Mouse (Mus musculus) right cerebral cortex, postnatal 4 days (tissue): ENCODE data around the gene Ppan.

Experiments
- DNase-seq: peaks from one replicate; pipeline ENCODE4 v3.0.0-alpha.2; 2022

Ppan gene

DNA sequence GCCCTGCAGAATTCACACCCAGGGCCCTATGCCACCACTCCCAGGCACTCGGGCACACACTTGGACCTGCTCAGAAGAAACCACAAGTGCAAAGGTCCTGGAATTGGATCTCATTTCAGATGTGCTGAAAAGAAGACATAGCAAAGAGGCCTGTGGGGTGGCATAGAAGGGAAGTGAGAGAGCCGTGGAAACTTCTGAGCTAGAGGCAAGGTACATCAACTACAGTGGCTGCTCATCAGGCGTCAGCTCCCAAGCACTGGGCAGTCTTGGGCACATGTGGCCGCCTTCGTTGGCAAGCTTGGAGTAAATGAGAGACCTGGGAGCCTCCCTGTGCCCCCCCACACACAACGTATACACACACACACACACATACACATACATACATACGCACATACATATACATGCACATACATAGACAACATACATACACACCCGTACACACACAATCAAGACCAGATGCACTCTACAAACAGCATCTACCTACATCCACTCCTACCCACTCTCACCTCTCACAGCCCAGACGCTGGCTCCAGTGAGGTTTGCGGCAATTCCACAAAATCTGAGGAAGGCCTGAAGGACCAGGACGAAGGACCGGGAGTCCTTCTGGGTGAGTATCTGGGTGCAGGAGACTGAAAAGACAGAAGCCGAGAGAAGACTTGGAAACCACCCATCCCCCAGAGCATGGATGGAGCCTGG lies 8.7 kb upstream of the Ppan start, which contains the start of gene Angptl6:
Gene Angptl6, minus strand, starts transcription at position 631 of the 696 bp plus-strand sequence.
- DNase-seq = no peak

DNA sequence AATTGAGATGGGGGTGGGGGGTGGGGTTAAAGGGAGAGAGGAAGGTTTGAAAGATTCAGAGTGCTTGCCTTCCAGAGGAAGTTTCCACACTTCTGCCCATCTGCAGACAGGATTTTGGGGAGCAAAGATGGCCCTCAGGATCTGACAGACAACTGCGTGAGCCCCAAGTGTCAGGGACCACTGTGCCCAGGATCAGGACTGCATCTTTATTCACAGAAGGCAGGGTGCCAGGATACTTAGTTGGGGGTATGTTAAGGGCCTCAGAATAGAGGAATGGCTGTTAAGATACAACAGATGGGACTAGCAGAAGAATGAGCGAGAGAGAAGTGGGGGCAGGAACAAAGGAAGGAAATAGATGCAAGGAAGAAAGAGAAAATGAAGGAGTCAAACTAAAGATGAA lies 1.4 kb upstream of the Ppan start:
- DNase-seq = no peak

- no peak for DNase-seq
These were observed 784 bp upstream of the Ppan start for GRCm38 (mm10) chr9:20887191-20887590.

DNA sequence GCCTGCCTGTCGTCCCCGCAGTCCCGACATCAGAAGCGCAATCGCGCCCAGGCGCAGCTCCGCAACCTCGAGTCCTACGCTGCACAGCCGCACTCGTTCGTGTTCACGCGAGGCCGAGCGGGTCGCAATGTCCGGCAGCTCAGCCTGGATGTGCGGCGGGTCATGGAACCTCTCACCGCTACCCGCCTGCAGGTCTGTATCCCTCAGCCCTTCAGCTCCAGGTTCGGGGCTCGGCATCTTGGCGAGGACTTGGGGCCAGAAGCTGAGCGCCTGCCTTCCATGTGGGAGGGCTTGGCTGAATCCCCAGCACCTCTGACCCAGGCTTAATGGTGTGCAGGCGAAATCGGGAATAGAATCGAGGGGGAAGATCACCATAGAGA lies 401 bp downstream of the Ppan start:
- DNase-seq = no peak

DNA sequence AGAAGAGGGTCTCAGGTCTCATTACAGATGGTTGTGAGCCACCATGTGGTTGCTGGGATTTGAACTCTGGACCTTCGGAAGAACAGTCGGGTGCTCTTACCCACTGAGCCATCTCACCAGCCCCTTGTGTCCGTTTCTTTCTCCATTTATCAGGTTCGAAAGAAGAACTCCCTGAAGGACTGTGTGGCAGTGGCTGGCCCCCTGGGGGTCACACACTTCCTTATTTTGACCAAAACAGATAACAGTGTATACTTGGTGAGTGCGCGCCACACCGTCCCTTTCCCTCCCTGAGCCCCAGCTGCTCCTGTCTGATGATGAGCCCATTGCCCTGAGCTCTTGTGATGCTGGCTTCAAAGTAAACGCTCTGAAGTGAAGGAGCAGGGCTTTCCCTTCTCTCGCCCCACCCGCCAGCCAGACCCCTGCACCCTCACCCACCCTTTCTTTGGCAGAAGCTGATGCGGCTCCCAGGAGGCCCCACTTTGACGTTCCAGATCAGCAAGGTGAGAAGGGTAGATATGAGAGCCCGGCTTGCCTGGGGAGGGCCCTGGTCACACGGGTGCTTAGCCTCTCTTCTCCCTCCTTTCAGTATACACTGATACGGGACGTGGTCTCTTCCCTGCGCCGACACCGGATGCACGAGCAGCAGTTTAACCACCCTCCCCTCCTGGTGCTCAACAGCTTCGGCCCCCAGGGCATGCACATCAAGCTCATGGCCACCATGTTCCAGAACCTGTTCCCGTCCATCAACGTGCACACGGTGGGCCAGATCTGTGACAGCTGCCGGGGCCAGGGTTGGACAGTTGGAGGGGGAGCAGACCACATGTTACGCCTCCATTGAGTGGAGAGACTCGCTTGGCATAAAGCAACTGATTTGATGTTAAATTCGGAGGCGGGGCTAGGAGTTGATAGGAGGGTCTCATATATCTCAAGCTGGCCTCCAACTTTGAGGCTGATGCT lies 1.5 kb downstream of the Ppan start:
- DNase-seq = no peak

DNA sequence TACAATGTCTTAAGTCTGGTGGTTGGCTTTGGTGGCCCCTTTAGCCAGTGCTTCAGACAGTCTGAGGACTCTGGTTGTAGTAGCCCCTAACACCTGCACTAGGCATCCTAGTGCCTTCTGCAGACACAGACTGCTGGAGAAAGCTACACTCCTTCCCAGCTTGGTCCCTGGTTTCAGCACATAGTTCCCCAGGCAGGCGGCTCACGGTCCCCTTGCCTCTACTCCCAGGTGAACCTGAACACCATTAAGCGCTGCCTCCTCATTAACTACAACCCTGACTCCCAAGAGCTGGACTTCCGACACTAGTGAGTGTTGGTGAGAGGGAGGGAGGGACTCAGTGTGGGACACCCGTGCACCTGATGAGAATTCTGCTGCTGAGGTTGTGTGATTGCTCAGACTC lies 2.4 kb downstream of the Ppan start:
- no peak for DNase-seq

GRCm38 (mm10) chr9:20891339-20892103 lies 3.5 kb downstream of the Ppan start:
- no peak for DNase-seq

- DNase-seq = no peak
These were observed 4.2 kb downstream of the Ppan start for GRCm38 (mm10) chr9:20892104-20892653.

DNA sequence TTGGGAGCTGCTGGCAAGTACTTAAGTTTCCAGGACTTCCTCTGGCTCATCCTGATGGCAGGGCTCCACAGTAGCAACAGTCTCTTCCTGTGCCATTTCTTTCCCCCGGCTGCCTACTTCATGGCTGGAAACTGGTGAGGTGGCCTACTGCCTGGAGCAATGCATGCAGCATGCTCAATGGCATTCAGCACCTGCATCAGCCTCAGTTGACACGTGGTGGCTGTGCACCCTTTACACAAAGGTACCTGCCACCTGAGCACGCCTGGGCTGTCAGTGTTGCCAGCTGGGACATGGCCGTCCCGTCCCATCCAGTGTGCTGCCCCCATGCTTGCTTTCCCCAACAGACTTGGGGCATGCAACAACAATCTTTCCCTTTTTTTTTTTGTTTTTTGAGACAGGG lies 5.1 kb downstream of the Ppan start:
- DNase-seq = no peak

DNA sequence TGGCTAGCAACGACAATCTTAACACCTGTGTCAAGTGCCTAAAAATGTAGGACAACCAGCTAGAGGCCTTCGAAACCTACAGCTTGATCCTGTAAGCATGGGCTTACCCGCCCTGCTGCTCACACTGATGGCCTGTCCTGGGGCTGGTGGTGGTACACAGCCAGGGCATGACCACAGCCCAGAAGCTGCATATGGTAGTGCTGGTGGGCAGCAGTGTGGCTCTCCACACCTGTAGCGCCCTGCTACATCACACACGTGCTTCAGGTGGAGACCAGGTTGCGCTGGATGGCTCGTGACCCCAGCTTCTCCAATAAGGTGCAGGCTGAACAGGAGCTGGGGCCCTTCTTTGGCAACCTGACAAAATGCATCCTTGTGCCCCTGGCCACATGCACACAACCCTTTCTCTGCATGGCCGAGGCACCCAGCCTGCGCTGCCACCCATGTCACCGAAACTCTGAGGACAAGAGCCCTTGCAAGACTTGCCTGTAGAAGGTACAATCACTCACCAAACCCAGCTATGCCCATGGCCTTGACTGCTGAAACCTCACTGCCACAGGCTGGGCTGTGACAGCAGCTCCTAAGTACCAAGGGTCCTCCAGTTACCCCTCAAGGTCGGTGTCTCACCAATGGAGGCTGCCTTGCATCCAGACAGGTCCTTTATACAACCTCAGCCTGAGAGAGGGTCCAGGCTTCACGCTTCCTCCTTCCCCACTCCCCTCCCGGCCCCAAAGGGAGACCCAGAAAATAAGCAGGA lies 5.8 kb downstream of the Ppan start:
- DNase-seq = no peak

DNA sequence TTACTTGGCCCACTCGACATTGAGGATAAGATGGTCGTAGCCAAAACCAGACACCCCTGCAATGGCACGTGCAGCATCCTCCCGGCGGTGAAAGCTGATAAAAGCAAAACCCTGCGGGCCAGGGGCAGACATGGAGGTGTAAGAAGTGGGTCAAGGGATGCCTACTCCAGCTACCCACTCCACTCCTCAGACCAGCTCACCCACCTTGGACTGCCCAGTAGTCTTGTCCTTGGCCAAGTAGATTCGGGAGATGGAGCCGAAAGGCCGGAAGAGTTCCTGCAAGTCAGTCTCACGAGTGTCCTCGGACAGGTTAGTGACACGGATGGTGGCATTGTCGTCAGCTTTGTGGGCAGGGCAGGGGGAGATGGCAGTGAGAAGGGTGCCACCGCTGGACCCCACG lies 6.7 kb downstream of the Ppan start:
- DNase-seq = no peak

GRCm38 (mm10) chr9:20895382-20895781 lies 7.4 kb downstream of the Ppan start:
- no peak for DNase-seq

- no peak for DNase-seq
These were observed 9.9 kb downstream of the Ppan start for GRCm38 (mm10) chr9:20897736-20898510.

- DNase-seq = peak; percentile 93
These were observed 10.6 kb downstream of the Ppan start, which contains the start of gene Eif3g for GRCm38 (mm10) chr9:20898511-20899073. Gene Eif3g (minus strand): TSS chr9:20898623.

DNA sequence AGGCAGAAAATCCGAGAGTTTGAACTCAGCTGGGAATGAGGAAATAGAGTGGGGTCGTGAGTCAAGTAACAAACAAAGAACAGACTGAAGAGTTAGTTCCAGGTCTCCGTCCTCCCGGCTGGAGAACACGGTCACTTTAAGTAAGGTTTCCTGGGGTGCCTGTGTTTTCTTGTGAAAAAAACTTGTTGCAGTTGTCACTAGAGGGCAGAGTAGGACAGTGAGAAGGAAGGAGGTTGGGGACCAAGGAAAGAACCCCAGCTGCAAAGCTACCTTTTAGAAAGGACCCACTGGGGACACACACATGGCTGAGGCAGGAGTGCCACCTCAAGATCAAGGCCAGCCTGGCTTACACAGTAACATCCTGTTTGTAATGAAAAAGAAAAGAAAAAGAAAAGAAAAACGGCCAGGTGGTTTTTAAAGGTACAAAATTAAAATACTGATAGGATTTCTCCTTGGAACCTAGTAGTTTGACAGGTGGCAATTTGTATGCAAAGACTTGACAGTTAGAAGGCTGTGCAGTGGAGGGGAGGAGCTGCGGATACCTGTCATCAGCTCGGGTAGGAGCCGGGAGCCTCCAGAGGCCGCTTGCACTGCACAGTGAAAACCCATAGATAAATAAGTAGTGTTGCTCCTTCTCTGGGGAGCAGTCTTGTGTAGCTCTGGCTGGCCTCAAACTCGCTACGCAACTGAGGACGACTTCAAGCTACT lies 13.6 kb downstream of the Ppan start:
- no peak for DNase-seq

DNA sequence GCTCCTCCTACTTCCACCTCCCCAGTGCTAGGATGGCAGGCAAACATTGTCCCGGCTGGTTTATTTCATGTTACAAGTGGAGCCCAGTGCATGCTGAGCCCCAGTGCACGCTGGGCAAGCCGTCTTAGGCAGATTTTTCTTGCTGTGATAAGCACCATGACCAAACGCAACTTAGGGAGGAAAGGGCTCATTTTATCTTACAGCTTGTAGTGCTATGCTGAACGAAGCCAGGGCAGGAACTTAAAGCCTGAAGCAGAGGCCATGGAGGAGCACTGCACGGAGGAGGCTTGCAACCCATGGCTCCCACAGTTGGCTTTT lies 14.2 kb downstream of the Ppan start:
- DNase-seq = no peak

- DNase-seq = no peak
These were observed 22.0 kb downstream of the Ppan start for GRCm38 (mm10) chr9:20909948-20910347.

DNA sequence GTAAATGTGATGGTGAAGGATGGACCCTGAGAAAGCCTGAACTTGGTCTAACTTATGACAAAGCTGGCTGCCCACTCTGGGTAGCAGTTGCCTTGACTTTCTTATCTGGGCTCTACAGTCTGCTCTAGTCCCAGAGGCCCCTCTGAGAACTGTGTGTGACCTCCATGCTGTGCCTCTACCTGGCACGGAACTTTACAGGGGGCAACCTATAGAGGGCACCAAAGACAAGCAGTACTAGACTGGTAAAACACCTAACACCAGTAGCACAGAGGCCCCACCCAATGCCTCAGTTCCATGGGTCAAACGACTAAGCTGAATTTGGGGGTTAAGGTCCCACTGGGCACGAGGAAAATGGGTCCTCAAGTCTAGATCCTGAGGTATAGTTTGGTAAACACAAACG lies 28.2 kb downstream of the Ppan start:
- no peak for DNase-seq

DNA sequence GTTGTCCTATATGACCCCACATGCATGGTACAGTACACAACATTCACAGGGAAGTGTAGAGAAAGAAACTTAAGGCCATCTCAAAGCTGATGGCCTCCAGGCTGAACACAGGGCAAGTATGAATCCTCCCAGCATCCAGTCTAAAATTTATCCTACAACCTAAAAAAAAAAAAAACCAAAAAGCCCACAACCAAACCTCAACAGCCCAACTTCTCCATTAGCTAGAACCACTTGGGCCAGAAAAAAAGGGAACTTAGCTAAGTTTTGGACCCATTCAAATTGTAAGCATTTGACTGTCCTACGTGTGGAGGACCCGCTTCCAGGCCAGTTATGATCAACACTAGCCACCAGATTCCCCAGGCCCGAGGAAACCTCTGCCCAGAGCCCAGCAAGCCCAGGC lies 35.3 kb downstream of the Ppan start:
- no peak for DNase-seq
